Mouse (Mus musculus): ENCODE measurements around the gene Bean1. TPM values are rescaled to one million over a fixed set of nuclear protein-coding genes. Genes with fewer than 3 reads are reported as not detected.

Gene Bean1
- 0.31 and 0.82 TPM in 2 replicates for polyA plus RNA-seq (2016; fragmentation: Nextera tagmentation; extraction: Ambion mirVana)

GRCm38 (mm10) chr8:104170118-104171049 lies at the start of gene Bean1:
Gene Bean1, plus strand, starts transcription at chr8:104170442.
- Histone ChIP-seq H3K27me3 (peaks cover 51% of the 10 kb centered on the region), H3K27ac (no peak within 1 kb of the TSS), H3K4me2 (peak within 1 kb of the TSS; percentile 88), H3K9me3 (no peaks in the 10 kb centered on the region), H3K9ac (peak within 1 kb of the TSS; percentile 64), H3K36me3 (replicated peaks) (no peaks in the 10 kb centered on the region), H3K4me3 (replicated peaks) (peak within 1 kb of the TSS; percentile 59), H3K4me1 (peaks cover 15% of the 10 kb centered on the region; the same call in 1 of the 2 replicates)
- ATAC-seq (ENCODE audit: low FRiP score): peak; percentile 88
- WGBS: 2% methylated on average over 81 of the region's 87 CpGs

- Histone ChIP-seq H3K27me3 (no peaks in the 10 kb centered on the region), H3K27ac (no peak overlapping the region), H3K4me1 (no peaks in the 10 kb centered on the region), H3K4me2 (no peak overlapping the region), H3K9me3 (no peaks in the 10 kb centered on the region), H3K9ac (no peak overlapping the region), H3K36me3 (replicated peaks) (no peaks in the 10 kb centered on the region), H3K4me3 (replicated peaks) (no peak overlapping the region)
- no peak for ATAC-seq (ENCODE audit: low FRiP score)
- WGBS: 87% methylated on average over 12 of the region's 12 CpGs
Observed at GRCm38 (mm10) chr8:104121640-104122416, 48.4 kb upstream of the Bean1 start.

DNA sequence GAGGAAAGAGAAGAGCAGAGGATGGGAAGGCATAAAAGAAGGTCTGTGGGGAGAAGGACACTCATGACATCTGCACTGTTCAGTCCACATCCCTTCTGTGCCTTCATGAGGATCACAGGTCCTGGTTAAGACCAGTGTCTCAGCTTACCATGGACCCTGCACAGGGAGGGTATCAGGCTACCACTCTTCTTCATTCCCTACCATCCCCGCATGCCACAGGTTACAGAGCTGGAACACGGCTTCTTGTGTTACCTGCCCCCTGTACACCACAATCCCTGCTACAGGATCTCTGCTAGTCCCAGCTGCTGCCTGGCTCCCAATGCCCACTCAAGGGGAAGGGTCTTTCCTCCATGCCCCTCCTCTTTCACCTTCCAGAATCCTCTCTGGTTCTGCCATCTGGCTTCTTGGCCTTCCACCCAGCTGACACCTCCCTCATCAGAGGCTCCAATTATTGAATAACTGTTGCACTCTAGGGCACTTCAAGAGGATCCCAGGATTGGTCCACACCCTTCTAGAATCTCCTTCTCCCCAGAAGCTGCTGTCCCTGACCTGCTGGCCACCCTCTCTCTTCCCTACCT lies 47.1 kb upstream of the Bean1 start:
- H3K4me3 ChIP-seq (replicated peaks): no peak overlapping the region
- H3K27me3 ChIP-seq: no peaks in the 10 kb centered on the region
- ATAC-seq (ENCODE audit: low FRiP score): no peak
- WGBS: 95% methylated on average over 2 of the region's 2 CpGs
- H3K4me2 ChIP-seq: no peak overlapping the region
- H3K4me1 ChIP-seq: no peaks in the 10 kb centered on the region
- H3K36me3 ChIP-seq (replicated peaks): no peaks in the 10 kb centered on the region
- no peak overlapping the region for H3K9ac ChIP-seq
- H3K27ac ChIP-seq: no peak overlapping the region
- H3K9me3 ChIP-seq: no peaks in the 10 kb centered on the region

DNA sequence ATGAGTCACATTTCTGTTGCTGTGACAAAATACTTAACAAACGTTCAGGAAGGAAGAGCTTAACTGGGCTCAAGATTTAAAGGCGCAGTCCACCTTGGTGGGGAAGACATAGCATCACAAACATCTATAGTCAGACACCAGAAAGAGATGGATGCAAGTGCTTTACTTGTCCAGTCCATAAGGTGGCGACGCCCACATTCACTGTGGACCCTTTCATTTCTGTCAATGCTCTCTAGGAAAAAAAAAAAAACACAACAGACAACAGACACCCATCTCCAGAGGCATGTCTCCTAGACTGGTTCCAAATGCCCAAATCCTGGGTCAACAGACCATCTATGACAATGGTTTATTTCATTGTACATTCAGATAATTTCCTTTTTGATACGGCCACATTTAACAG lies 45.7 kb upstream of the Bean1 start:
- Histone ChIP-seq H3K27me3 (no peaks in the 10 kb centered on the region), H3K4me3 (replicated peaks) (no peak overlapping the region), H3K27ac (no peak overlapping the region), H3K9ac (no peak overlapping the region), H3K36me3 (replicated peaks) (no peaks in the 10 kb centered on the region), H3K4me2 (no peak overlapping the region), H3K9me3 (no peaks in the 10 kb centered on the region), H3K4me1 (no peaks in the 10 kb centered on the region)
- no peak for ATAC-seq (ENCODE audit: low FRiP score)
- 83% methylated on average over 5 of the region's 5 CpGs for WGBS

DNA sequence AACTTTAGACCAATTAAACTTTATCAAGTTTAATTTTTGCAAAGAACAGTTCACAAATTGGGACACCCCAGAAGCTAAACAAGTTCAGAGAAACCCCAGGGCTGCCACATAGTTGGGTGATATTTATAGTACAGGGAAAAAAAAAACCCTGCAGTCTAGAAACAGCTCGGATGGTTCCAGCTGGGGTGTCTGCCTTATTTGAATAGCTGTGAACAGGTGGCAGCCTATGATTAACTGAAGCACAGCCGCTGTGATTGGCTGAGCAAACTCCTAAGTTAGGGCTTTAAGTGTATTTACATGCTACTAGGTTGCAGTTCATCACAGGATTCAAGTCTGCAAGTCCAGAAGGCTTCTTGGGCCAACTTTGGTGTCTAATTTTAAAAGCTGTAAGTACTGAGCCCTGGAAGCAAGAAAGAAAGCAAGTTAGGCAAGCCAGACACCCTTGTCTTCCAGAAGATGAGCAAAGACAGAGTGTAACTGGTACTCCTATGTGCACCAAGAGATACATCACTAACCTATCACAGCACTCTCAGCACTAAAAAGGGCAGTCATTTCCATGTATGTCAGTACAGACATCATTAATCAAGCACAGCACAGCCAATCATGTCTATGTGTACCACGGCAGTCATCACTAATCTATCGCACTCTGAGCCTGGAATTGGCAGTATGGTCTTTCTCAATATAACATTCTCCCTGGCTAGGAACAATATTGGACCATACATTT lies 42.9 kb upstream of the Bean1 start:
- no peak overlapping the region for H3K4me2 ChIP-seq
- H3K27me3 ChIP-seq: no peaks in the 10 kb centered on the region
- H3K4me1 ChIP-seq: no peaks in the 10 kb centered on the region
- no peaks in the 10 kb centered on the region for H3K36me3 ChIP-seq (replicated peaks)
- 77% methylated on average over 4 of the region's 4 CpGs for WGBS
- H3K9ac ChIP-seq: no peak overlapping the region
- no peak for ATAC-seq (ENCODE audit: low FRiP score)
- H3K9me3 ChIP-seq: no peaks in the 10 kb centered on the region
- no peak overlapping the region for H3K27ac ChIP-seq
- no peak overlapping the region for H3K4me3 ChIP-seq (replicated peaks)

- Histone ChIP-seq H3K4me3 (replicated peaks) (no peak overlapping the region), H3K9me3 (no peaks in the 10 kb centered on the region), H3K27ac (no peak overlapping the region), H3K4me1 (no peaks in the 10 kb centered on the region), H3K36me3 (replicated peaks) (no peaks in the 10 kb centered on the region), H3K27me3 (no peaks in the 10 kb centered on the region), H3K4me2 (no peak overlapping the region), H3K9ac (no peak overlapping the region)
- whole genome bisulfite sequencing: 96% methylated on average over 9 of the region's 9 CpGs
- no peak for ATAC-seq (ENCODE audit: low FRiP score)
Observed at GRCm38 (mm10) chr8:104130916-104131315, 39.3 kb upstream of the Bean1 start.

GRCm38 (mm10) chr8:104131414-104131975 lies 38.7 kb upstream of the Bean1 start:
- no peak overlapping the region for H3K4me2 ChIP-seq
- no peaks in the 10 kb centered on the region for H3K27me3 ChIP-seq
- H3K9me3 ChIP-seq: no peaks in the 10 kb centered on the region
- no peak overlapping the region for H3K4me3 ChIP-seq (replicated peaks)
- no peaks in the 10 kb centered on the region for H3K36me3 ChIP-seq (replicated peaks)
- 80% methylated on average over 7 of the region's 7 CpGs for WGBS
- no peaks in the 10 kb centered on the region for H3K4me1 ChIP-seq
- no peak for ATAC-seq (ENCODE audit: low FRiP score)
- no peak overlapping the region for H3K27ac ChIP-seq
- no peak overlapping the region for H3K9ac ChIP-seq

DNA sequence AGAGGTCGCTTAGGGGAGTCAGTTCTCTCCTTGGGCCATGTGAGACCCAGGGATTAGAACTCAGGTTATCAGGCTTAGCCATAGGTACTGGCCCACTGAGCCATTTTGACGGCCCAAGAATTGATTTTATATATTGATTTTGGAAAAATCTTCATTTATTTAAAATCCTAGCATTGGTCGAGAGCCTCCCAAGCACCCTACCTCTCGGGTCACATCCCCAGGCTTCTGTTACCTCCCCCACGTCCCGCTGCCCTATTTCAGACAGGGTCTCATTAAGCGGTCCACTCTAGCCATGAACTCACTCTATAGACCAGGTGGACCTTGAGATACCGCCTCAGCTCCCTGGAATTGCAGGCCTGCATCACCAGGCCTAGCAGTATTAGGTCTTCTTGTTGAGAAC lies 35.7 kb upstream of the Bean1 start:
- WGBS: 92% methylated on average over 8 of the region's 8 CpGs
- H3K4me3 ChIP-seq (replicated peaks): no peak overlapping the region
- no peaks in the 10 kb centered on the region for H3K4me1 ChIP-seq
- no peak overlapping the region for H3K9ac ChIP-seq
- ATAC-seq (ENCODE audit: low FRiP score): no peak
- no peak overlapping the region for H3K27ac ChIP-seq
- H3K4me2 ChIP-seq: no peak overlapping the region
- no peaks in the 10 kb centered on the region for H3K27me3 ChIP-seq
- no peaks in the 10 kb centered on the region for H3K36me3 ChIP-seq (replicated peaks)
- no peaks in the 10 kb centered on the region for H3K9me3 ChIP-seq

- no peaks in the 10 kb centered on the region for H3K27me3 ChIP-seq
- ATAC-seq (ENCODE audit: low FRiP score): no peak
Observed at GRCm38 (mm10) chr8:104136277-104136676, 34.0 kb upstream of the Bean1 start.

DNA sequence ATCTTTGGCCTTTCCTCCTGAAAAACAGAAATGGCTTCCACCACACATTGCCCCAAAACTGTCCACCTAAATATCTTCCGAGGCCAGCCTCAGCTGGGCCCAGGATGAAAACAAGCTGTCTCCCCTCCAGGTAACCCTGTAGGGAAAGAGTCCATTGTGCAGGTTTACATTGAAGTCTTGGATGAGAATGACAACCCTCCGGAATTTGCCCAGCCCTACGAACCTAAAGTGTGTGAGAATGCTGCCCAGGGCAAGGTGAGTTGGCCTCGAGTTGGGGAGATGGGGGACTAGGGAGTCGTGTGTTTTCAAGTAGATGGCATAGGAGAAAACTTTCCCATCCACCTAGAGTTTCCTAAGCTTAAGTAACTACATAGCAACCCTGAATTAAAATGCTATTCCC lies 32.6 kb upstream of the Bean1 start:
- Histone ChIP-seq H3K4me2 (no peak overlapping the region), H3K36me3 (replicated peaks) (no peaks in the 10 kb centered on the region), H3K9me3 (no peaks in the 10 kb centered on the region), H3K4me1 (no peaks in the 10 kb centered on the region), H3K4me3 (replicated peaks) (no peak overlapping the region), H3K27ac (no peak overlapping the region), H3K27me3 (no peaks in the 10 kb centered on the region), H3K9ac (no peak overlapping the region)
- ATAC-seq (ENCODE audit: low FRiP score): no peak
- WGBS: 87% methylated on average over 5 of the region's 5 CpGs

More at GRCm38 (mm10) chr8:104136277-104136676, 34.0 kb upstream of the Bean1 start:
- Histone ChIP-seq H3K36me3 (replicated peaks) (no peaks in the 10 kb centered on the region), H3K4me2 (no peak overlapping the region), H3K4me3 (replicated peaks) (no peak overlapping the region), H3K9ac (no peak overlapping the region), H3K9me3 (no peaks in the 10 kb centered on the region), H3K4me1 (no peaks in the 10 kb centered on the region), H3K27ac (no peak overlapping the region)
- 95% methylated on average over 3 of the region's 3 CpGs for WGBS

DNA sequence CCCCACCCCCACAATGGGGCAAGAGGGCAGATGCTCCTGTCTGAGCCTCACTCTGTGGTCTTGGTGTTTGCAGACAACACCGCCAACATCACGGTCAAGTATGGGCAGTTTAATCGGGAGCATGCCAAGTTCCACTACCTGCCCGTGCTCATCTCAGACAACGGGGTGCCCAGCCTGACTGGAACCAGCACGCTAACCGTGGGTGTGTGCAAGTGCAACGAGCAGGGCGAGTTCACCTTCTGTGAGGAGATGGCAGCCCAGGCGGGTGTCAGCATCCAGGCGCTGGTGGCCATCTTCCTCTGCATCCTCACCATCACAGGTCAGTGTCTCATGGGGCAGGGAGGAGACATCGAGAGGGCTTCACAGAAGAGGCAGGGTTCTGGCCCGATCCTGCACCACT lies 29.6 kb upstream of the Bean1 start:
- H3K27ac ChIP-seq: no peak overlapping the region
- ATAC-seq (ENCODE audit: low FRiP score): no peak

More for the DNA sequence above, 29.6 kb upstream of the Bean1 start:
- no peaks in the 10 kb centered on the region for H3K27me3 ChIP-seq
- no peaks in the 10 kb centered on the region for H3K36me3 ChIP-seq (replicated peaks)
- H3K4me2 ChIP-seq: no peak overlapping the region
- no peaks in the 10 kb centered on the region for H3K9me3 ChIP-seq
- no peak overlapping the region for H3K9ac ChIP-seq
- H3K4me1 ChIP-seq: no peaks in the 10 kb centered on the region
- no peak overlapping the region for H3K4me3 ChIP-seq (replicated peaks)
- 92% methylated on average over 13 of the region's 13 CpGs for WGBS
